Mouse (Mus musculus): ENCODE results near the gene Trappc3l.

Trappc3l gene

GRCm38 (mm10) chr10:34095147-34095546 lies 57.8 kb downstream of the Trappc3l start:
- DNase-seq (ENCODE audit: low read depth, low spot score), result no peak

GRCm38 (mm10) chr10:34095964-34096363 lies 58.6 kb downstream of the Trappc3l start:
- DNase-seq (ENCODE audit: low read depth, low spot score), result no peak

DNA sequence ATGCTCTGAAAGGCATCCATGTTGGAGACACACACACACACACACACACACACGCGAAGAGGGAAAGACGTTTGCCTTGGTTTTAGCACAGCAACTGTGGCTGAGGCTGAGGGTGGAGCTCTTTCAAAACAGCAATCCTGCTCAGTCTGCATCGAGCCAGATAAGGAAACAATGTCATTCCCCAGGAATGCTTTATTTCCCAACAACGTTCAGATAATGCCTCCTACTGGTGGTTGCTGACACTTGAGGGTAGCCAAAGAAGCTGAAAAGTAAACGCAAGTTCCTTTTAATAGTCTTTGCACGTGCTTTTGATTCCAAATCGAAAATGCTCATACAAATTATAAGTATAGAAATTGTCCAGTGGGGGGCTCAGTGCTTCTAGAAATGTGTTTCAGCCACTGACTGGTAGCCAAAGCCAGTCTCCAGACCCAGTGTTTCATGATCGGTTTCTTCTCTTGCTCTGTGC lies 59.1 kb downstream of the Trappc3l start, which contains the start of gene Calhm5:
TSS of gene Calhm5 (minus strand) at position 102 of the 466 bp plus-strand sequence.
- DNase-seq (ENCODE audit: low read depth, low spot score), result no peak

- no peak for DNase-seq (ENCODE audit: low read depth, low spot score)
Observed at GRCm38 (mm10) chr10:34110863-34111465, 73.6 kb downstream of the Trappc3l start.

- DNase-seq (ENCODE audit: low read depth, low spot score), result no peak
Observed at GRCm38 (mm10) chr10:34111964-34112738, 74.8 kb downstream of the Trappc3l start.

DNA sequence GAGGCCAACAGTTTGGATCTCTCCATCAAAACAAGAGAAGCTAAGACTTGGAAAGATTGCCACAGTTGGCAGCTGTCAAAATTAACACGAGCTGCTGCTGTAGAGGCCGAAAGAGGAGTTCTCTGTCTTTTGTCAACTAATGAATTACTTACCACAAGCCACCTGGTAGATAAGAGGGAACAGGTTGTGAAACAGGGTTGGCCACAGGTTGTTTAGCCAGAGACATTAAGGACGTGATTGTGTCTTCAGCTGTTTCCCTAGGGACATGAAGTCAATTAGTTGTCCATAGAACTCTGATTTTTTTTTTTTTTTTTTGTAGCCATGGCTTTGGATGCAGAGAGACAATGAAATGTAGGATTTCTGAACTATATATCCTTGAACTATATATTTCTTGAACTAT lies 79.7 kb downstream of the Trappc3l start:
- no peak for DNase-seq (ENCODE audit: low read depth, low spot score)

GRCm38 (mm10) chr10:34117770-34118169 lies 80.4 kb downstream of the Trappc3l start:
- no peak for DNase-seq (ENCODE audit: low read depth, low spot score)

DNA sequence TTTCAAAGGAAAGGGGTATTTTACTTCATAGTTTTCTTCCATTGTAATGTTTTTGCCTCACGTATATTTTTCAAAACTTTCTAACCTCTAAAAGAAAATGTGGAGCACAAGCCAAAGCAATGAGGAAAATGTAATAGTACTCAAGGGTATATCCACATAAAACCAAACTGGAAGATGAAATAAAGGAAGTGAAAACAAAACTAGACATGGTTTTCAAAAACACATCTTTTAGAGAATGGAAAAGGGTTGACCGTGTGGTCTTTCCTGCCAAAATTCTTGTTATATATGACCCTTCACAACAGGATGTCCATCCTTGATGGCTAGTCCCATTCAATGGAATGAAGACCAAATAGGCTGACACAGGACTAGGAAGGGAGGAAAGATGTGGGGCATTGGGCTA lies 81.0 kb downstream of the Trappc3l start:
- no peak for DNase-seq (ENCODE audit: low read depth, low spot score)

DNA sequence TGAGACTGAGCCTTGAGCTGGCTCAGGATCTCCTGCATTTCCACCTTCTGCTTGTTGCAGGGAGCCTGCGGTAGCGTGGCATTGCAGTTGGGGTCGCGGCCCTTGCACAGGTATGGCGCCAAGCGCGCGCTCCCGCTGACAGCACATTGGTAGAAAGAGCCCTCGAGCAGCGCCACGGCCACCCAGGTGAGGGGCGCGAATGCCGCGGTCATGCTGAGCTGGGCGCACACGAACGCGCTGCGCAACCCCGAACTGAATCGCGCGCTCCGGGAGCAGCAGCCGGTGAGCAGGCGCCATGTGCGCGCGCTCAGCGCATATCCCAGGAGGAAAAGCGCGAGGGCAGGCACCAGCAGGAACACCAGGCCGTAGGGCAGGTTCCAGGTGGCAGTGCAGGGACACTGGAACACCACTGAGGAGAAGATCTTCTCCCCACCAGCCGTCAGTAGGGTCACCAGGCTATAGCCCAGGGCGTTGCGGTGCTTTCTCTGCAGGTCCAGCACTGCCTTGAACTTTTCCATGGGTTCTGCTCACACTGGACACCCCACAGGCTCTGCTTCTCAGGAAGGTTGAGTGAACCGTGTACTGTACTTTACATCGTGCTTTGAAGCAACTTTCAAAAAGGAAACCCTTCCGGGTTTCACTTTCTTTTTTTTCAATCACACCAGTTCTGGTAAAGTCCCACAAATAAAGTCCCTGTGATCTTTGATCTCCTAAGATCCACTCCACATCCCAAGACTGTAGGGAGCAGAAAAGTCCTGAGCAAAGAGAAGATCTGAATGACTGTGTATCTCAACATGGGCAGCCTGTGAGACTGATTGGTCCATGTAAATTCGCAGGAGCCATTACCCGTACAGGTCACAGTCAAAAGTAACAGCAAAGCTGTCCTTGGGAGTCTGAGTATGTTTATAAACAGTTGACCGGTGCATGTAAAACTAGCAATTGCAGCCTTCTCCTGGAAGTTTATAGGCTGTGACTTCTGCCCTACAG lies 90.3 kb downstream of the Trappc3l start, which contains the start of gene Calhm6:
TSS of gene Calhm6 (minus strand) at position 593 of the 987 bp plus-strand sequence.
- DNase-seq (ENCODE audit: low read depth, low spot score), result no peak

- DNase-seq (ENCODE audit: low read depth, low spot score), result no peak
Observed at GRCm38 (mm10) chr10:34128391-34128790, 91.0 kb downstream of the Trappc3l start.

GRCm38 (mm10) chr10:34131356-34131755 lies 94.0 kb downstream of the Trappc3l start:
- no peak for DNase-seq (ENCODE audit: low read depth, low spot score)

DNA sequence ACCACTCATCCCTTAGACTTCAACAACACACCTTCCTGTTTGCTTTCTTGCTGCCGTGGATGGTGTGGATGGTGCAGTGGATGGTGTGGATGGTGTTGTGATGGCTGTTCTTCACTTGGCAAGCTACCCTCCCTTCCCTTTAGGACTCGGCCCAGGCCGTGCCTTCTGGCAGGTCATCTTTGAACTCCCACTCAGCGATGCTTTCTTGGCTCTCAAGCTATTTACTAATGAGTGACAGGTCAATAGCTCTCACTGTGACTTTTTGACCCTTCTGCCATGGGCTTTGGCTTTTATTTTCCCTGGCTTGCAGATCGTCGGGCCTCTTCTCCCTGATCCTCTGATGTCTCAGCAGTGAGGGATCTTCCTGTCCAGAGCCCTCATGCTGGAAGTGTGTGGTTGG lies 99.0 kb downstream of the Trappc3l start:
- DNase-seq (ENCODE audit: low read depth, low spot score), result no peak

- no peak for DNase-seq (ENCODE audit: low read depth, low spot score)
Observed at GRCm38 (mm10) chr10:34138027-34138426, 100.6 kb downstream of the Trappc3l start.

GRCm38 (mm10) chr10:34139768-34140167 lies 102.4 kb downstream of the Trappc3l start:
- DNase-seq (ENCODE audit: low read depth, low spot score), result no peak

GRCm38 (mm10) chr10:34141693-34142092 lies 104.3 kb downstream of the Trappc3l start:
- no peak for DNase-seq (ENCODE audit: low read depth, low spot score)

- DNase-seq (ENCODE audit: low read depth, low spot score), result no peak
Observed at GRCm38 (mm10) chr10:34149772-34150171, 112.4 kb downstream of the Trappc3l start.

- DNase-seq (ENCODE audit: low read depth, low spot score), result no peak
Observed at GRCm38 (mm10) chr10:34150454-34150853, 113.1 kb downstream of the Trappc3l start.

DNA sequence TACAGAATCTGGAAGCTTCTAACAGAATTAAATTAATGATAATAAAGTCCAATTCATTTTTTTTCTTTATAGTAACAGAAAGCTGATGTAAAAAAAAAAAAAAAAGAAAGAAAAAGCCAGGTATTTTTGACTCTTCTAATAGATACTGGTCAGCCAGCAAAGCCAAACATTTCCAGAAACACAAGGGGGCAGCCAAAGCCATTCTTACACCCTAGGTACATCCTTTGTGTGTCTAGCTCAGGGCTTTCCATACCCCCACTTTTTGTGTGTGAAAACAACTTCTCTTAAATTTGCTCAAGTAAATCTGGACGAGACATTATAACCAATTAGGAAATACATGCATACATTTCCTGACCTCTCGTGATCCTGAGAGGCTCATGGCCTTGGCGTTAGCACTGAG lies 114.4 kb downstream of the Trappc3l start:
- no peak for DNase-seq (ENCODE audit: low read depth, low spot score)

- no peak for DNase-seq (ENCODE audit: low read depth, low spot score)
Observed at GRCm38 (mm10) chr10:34155796-34156554, 118.6 kb downstream of the Trappc3l start.

All from retina, adult 2 months (tissue).